8 mouse cellular contexts compared by ENCODE assay signal in the genomic region with DNA sequence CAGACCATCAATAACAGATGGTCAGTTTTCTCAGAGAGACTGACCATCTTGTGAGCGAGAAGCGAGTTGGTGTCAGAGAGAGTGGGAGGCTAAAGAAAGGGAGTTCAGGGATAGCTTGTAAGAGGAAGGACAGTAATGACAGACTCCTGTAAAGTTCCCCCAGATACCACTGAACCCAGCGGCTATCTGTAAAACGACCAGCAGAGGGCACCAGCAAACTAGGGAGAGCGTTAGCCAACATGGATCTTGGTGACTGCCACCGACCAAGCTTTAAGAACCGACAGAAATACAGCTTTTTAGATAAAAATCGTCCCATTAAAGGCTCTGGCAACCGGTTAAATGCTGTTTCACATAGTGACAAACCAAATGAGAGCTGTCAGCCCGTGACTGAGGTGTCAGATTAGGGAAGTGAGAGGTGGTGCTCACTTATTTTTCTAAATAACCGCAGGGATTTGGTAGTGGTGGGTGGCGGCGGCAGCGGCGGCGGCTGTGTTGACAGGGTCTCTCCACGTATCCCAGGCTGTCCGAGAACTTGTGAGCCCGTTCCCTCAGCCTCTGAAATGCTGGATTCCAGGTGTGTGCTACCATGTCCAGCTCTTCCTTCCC. TPM values are rescaled to one million over a fixed set of nuclear protein-coding genes. Genes with fewer than 3 reads are reported as not detected.
DNase-seq lines count a peak whose midpoint lies in the region; ATAC-seq lines count a peak whose summit lies in the region.

No protein-coding gene starts in this region.

- H3K4me1 ChIP-seq in intestine, embryonic 15.5 days (replicated peaks), result peaks cover 12% of the 10 kb centered on the region; the same call in 1 of the 2 replicates
- peaks cover 16% of the 10 kb centered on the region for H3K4me1 ChIP-seq in midbrain, embryonic 10.5 days

- peak overlapping the region; percentile 46 for H3K4me2 ChIP-seq in intestine, embryonic 15.5 days (replicated peaks)

- peak overlapping the region; percentile 39 for H3K9ac ChIP-seq in intestine, embryonic 15.5 days

- ATAC-seq in activated CD4-positive, CD25-positive, alpha-beta regulatory T cell, adult 4 months, result peak; percentile 91
- ATAC-seq in common myeloid progenitor, adult 5-6 weeks (replicated peaks; ENCODE audit: low read depth, poor library complexity, severe bottlenecking), result peak; percentile 93
- peak; percentile 66 for ATAC-seq in intestine, embryonic 15.5 days

- peak; percentile 25 for DNase-seq in gastrocnemius, postnatal 25 days
- peak; percentile 79 to 82 for DNase-seq in left cerebral cortex, postnatal 25 days (ENCODE audit: low spot score in 2 of 2)
- peak; percentile 82 for DNase-seq in midbrain, embryonic 10.5 days (ENCODE audit: low spot score)
- DNase-seq in right cerebral cortex, postnatal 36 days (ENCODE audit: low spot score in 2 of 2), result peak; percentile 32 to 36
- DNase-seq in urinary bladder, postnatal 4 days (ENCODE audit: low spot score in 2 of 2), result peak; percentile 45 to 80

- H3K27me3 ChIP-seq in intestine, embryonic 15.5 days (replicated peaks), result no peaks in the 10 kb centered on the region
- H3K27me3 ChIP-seq in midbrain, embryonic 10.5 days (ENCODE audit: low read depth, poor library complexity, severe bottlenecking), result no peaks in the 10 kb centered on the region

- H3K4me3 ChIP-seq in intestine, embryonic 15.5 days (replicated peaks), result no peak overlapping the region
- peak overlapping the region; percentile 38 for H3K4me3 ChIP-seq in midbrain, embryonic 10.5 days

- H3K36me3 ChIP-seq in intestine, embryonic 15.5 days, result no peaks in the 10 kb centered on the region
- H3K36me3 ChIP-seq in midbrain, embryonic 10.5 days, result no peaks in the 10 kb centered on the region

- no peaks in the 10 kb centered on the region for H3K9me3 ChIP-seq in intestine, embryonic 15.5 days
- no peaks in the 10 kb centered on the region for H3K9me3 ChIP-seq in midbrain, embryonic 10.5 days (replicated peaks)

- intact Hi-C loops in left cerebral cortex, postnatal 25 days (cut with DNase I), result loop anchor here (5.0 kb wide), 1 partner anchor 225 kb away; no protein-coding TSS in a partner anchor

- H3K27ac ChIP-seq in intestine, embryonic 15.5 days, result no peak overlapping the region
- H3K27ac ChIP-seq in midbrain, embryonic 10.5 days (replicated peaks), result peak overlapping the region; percentile 72

- 12% methylated on average over 19 of the region's 19 CpGs for WGBS in intestine, embryonic 15.5 days
- WGBS in midbrain, embryonic 10.5 days, result 16% methylated on average over 19 of the region's 19 CpGs

RNA-seq across cellular contexts. Expression of a gene that starts 37.7 kb away (rescaled TPM):
- 10 to 100 TPM; 11.2 to 20.6 TPM for polyA plus RNA-seq in activated CD4-positive, CD25-positive, alpha-beta regulatory T cell, adult 4 months (2017; shearing (Covaris generic))
- not detected in 2 replicates for total RNA-seq in common myeloid progenitor, adult 5-6 weeks (2017)
- total RNA-seq in gastrocnemius, postnatal 25 days (2021), result not detected
- polyA plus RNA-seq in intestine, embryonic 15.5 days (2015; fragmentation: Nextera tagmentation; extraction: Ambion mirVana), result 0.28 TPM in 1 of 2 replicates, not detected in the other
- 1 to 10 TPM in 1 of 2 experiments, not detected in 1; 1.7 TPM for total RNA-seq in left cerebral cortex, postnatal 25 days (2021)
- 0.84 and 1.8 TPM in 2 replicates for polyA plus RNA-seq in midbrain, embryonic 10.5 days (2016; fragmentation: Nextera tagmentation; extraction: Ambion mirVana)

Comparison
In these comparisons a context has a peak if more than half of its experiments do, and no peak if none do; other contexts are left out.
1. DNase-seq: peak in every context shown above with its lines; median percentile 82 in midbrain, embryonic 10.5 days; 80 in left cerebral cortex, postnatal 25 days; 62 in urinary bladder, postnatal 4 days; 34 in right cerebral cortex, postnatal 36 days; 25 in gastrocnemius, postnatal 25 days.